Mouse (Mus musculus) testis, adult 2 months (tissue): ENCODE data around the gene Bnip1.

ENCODE experiments used
- CTCF ChIP-seq: fragments of 200-500 bp; IDR thresholded peaks from 2 replicates; pipeline ENCODE4 v1.5.1; 2012; ENCODE audit warnings: low read depth, mild to moderate bottlenecking, inconsistent platforms, low read length, moderate library complexity; ENCODE audit not compliant: control insufficient read depth, insufficient read depth, insufficient replicate concordance
- POLR2A ChIP-seq: fragments of 200-500 bp; IDR thresholded peaks from 2 replicates; pipeline ENCODE4 v1.6.1; 2012; ENCODE audit warnings: low read depth, mild to moderate bottlenecking, inconsistent platforms, low read length, moderate library complexity; ENCODE audit not compliant: control insufficient read depth

DNA sequence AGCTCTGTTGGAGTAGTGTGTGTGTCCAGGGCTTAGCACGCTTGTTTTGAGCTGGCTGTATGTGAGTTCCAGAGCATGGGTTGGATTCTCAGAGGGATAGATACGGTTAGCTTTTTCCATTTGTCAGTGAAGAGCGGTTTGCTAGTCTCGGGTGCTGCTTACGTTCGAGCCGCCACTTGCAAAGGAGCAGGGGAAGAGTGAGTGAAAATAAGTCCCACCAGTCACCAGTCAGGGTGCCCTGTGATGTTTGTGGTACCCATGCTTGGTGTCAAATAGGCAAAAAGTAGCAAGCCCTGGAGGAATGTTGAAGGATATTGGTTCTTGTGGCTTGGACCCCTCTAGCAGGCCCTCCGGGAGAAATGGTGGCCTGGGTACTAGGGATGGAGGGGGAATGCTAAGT, 8.1 kb downstream of the Bnip1 start:
- TF ChIP-seq POLR2A, result no peak
- TF ChIP-seq CTCF, result no peak
